Mouse (Mus musculus): ENCODE results near the gene Fiz1.

Gene Fiz1

DNA sequence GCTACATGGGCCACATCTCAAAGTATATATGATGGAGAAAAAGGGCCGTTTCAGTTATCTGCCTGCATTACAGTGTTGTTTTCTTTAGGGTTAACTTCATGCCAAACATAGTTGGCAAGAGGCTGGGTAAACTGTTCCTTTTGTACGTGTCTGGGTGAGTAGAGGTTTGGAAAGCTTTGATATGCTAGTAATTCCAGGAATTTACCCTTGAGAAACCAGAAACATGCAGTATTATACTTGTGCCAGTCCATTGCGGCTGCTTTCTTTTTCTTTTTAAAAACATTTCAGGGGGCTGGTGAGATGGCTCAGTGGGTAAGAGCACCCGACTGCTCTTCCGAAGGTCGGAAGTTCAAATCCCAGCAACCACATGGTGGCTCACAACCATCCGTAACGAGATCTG lies 17.6 kb downstream of the Fiz1 start:
- no peak for DNase-seq (ENCODE audit: low spot score)

GRCm38 (mm10) chr7:4996003-4996895 lies 18.2 kb downstream of the Fiz1 start, which contains the start of gene Zfp579:
Gene Zfp579, minus strand, starts transcription at chr7:4996158.
- DNase-seq (ENCODE audit: low spot score), result peak; percentile 93

DNA sequence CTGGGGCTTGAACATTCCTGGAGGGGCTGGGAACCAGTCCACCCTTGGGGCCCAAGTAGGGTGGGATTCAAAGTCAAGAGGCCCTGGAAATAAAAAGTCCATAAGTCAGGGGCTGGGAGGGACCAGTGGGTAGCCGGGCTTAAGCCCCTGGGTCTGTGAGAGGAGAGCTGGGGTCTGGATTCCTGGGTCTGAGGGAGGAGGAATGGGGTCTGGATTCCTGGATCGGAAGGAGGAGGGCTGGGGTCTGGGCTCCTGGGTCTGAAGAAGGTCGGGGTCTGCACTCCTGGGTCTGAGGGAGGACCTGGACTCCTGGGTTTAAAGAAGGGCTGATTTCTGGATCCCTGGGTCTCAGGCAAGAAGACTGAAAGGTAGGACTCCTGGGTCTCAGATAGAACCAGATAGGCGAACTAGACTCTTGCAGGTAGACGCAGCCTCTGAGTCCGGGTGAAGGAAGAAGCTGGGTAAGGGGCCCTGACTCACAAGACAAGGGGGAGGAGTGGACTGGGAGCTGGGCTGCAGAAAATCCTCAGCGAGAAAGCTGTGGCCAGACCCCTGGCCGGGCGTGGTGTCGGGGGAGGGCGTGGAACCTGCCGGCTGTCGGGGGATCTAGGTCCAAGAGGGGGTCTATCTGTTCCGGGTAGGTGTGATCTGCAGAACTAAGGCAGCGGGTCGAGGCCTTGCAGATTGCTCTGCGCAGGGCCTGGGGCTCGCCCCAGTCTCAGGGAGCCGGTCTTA lies 19.1 kb downstream of the Fiz1 start:
- DNase-seq (ENCODE audit: low spot score), result no peak

DNA sequence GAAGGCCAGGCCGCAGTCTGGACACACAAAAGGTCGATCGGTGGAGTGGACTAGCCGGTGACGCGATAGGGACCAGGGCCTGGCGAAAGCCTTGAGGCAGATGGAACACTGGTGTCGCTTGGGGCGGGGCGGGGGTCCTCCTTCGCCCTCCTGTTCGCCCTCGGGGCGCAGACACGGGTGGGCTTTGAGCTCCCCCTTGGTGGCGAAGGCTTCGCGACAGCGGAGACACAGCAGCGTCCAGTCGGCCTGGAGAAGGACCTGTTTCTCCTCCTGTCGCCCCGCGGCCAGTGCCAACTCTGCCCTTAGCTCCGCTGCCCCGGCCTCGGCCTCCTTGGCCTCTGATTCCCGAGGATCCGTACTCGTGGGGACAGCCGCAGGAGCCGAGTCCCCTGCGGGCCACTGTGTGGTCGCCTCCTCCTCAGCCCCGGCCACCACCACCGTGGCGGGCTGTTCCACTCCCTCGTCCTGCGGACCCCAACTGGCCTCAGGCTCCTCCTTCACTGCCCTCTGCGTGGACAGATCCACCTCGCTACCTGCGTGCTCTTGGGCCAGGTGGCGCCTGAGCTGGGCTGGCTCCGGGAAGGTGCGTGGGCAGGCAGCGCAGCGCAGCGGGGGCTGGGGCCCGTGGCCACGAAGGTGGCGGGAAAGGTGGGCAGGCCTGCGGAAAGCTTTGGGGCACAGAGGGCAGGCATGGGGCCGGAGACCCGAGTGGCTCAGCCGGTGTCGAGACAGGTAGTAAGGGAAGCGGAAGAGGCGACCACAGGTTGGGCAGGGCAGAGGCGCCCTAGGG lies 20.3 kb downstream of the Fiz1 start:
- DNase-seq (ENCODE audit: low spot score), result no peak

GRCm38 (mm10) chr7:4993347-4993998 lies 21.0 kb downstream of the Fiz1 start:
- DNase-seq (ENCODE audit: low spot score), result no peak

GRCm38 (mm10) chr7:4988250-4988649 lies 26.2 kb downstream of the Fiz1 start:
- DNase-seq (ENCODE audit: low spot score), result no peak

GRCm38 (mm10) chr7:4976832-4977231 lies 37.7 kb downstream of the Fiz1 start:
- no peak for DNase-seq (ENCODE audit: low spot score)

DNA sequence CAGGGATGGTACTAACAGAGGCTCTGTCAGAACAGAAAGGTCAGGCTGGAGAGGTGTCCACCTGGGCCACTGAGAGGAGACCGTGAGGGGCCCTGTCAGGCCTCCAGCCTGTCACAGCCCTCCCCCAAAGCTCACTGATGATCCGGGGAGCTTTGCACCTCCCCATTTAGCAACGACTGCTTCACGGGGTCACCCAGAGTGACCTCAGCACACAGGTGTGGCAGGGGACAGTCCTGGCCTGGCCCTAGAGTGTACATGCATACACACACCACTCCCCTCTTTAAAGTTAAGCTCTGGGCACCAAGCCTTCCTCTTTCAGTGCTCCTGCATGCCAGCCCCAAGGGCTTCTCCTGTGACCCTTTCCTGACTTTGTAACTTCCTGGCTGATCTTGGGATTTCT lies 39.0 kb downstream of the Fiz1 start:
- no peak for DNase-seq (ENCODE audit: low spot score)

DNA sequence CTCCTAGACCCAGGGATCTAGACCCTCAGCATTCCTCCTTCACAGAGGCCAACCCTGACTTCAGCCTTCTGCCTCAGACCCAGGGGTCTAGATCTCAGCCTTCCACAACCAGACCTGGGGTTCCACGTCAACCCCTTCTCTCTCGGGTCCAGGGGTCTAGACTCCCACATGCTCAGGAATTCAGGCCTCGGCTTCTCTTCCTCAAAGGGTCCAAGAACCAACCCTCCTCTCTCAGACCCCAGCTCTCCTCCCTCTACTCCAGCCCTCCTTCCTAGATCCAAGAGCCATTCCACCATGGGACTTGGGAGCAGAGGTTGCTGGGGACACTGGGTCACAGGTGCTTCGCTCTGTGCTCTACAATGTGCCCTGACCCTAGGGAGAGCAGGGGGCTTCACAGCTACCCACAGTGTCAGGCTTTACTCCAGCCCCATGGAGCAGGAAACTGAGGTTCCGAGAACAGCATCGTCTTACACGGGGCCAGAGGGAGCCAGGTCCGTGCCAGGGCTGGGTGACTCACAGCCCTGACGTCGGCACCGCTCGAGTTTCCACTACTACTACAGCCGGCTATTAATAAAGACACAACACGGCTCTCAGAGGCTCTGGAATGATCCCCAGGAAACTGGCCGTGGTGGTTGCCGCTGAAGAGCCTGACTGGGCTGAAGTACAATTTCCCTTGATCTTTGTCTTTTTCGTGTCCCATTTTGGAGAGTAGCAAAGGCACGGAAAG lies 42.0 kb downstream of the Fiz1 start:
- DNase-seq (ENCODE audit: low spot score), result no peak

GRCm38 (mm10) chr7:4971710-4972109 lies 42.8 kb downstream of the Fiz1 start:
- no peak for DNase-seq (ENCODE audit: low spot score)

DNA sequence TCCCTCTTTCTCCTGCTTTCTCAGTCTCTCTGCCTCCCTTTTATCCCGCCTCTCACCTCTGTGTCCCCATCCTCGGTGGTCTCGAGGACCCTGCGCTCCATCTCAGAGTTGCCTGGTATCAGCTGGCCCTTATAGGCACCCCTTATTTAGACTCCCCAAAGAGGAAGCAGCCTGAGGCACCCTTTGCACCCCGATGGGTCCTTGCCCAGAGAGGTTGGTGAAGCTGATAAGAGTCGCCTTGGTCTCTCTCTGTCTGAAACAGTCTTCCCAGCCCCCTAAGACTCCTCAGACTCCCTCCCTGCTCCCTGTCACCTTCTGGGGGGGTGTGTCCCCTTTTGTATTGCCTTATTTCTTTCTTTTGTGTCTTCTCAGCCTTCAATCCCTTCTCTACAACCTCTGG lies 43.4 kb downstream of the Fiz1 start, which contains the start of gene Sbk3:
Gene Sbk3, minus strand, starts transcription at position 101 of the 400 bp plus-strand sequence.
- no peak for DNase-seq (ENCODE audit: low spot score)

- no peak for DNase-seq (ENCODE audit: low spot score)
Measured at GRCm38 (mm10) chr7:4964988-4965387, 49.5 kb downstream of the Fiz1 start.

DNA sequence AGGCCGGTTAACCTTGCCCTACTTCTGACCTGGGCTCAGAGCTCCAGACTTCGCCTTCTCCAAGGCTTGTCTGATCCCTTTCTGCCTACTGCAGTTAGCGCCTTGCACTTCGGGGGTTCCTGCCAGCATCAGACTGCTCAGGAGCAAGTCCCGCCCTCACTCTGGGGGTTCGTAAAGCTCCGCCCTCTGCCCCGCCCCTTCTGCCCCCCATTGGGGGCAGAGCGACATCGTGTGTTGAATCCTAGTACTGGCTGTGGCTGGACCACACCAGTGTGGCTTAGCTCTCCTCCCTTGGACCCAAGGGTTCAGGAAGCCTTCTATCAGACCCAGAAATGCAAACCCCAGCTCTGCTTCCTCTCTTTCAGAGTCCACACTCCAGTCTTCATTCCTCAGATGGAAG lies 50.2 kb downstream of the Fiz1 start, which contains the start of gene Sbk2:
Gene Sbk2, minus strand, starts transcription at position 135 of the 400 bp plus-strand sequence.
- peak; percentile 69 for DNase-seq (ENCODE audit: low spot score)

GRCm38 (mm10) chr7:4963527-4963926 lies 51.0 kb downstream of the Fiz1 start:
- no peak for DNase-seq (ENCODE audit: low spot score)

- DNase-seq (ENCODE audit: low spot score), result no peak
Measured at GRCm38 (mm10) chr7:4957361-4957760, 57.1 kb downstream of the Fiz1 start.
